Mouse (Mus musculus): Measurements from ENCODE around the gene Cfap61.

Gene Cfap61

DNA sequence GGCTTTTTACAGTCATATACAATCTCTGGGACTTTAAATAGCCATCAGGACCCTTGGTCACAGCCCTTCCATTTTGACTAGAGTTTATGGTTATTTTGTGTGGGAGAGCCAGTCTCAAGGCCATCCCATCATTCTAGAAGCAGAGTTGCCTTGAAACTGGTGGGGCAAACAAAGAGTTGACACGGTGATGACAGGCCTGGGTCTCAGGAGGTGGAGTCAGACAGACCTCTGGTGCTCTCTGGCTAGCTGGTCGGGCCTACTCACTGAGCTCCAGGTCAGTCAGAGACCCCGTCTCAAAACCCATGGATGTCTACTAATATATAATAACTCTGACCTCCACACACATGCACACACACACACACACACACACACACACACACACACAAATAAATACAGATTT lies 206.1 kb downstream of the Cfap61 start:
- DNase-seq (ENCODE audit: low spot score in 2 of 2) = no peak

DNA sequence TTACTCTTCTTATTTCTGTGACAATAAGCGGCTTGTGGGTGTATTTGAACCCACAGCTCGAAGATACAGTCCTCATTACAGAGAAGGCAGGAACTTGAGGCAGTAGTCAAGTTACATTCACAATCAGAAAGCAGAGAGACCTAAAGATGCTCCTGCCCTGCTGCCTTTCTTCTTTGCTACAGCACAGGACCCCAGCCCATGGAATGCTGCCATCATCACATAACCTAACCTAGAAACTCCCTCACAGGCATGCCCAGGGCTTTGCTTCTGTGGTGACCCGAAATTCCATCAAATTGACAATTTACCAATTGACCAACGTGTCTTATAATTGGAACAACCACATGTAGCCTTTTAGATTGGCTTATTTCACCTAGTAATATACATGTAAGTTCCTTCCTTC lies 212.7 kb downstream of the Cfap61 start:
- no peak for DNase-seq (ENCODE audit: low spot score in 2 of 2)

DNA sequence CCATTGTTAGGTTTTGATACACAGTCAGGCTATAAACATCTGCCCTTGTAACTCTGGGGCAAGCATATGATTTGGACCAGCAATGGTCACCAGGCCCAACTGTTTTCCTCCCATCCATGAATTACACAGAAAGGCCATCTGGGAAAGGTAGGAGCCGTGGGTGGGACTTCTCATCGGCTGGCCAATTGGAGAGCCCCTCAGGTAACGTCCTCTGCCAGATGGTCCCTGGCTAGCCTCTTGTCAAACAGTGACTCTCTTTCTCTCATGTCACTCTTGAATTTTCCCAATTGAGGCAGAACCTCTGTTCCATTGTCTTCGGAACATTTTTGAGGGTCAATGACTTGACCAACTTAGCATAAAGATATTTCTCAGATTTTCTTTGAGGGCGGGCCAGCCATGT lies 213.2 kb downstream of the Cfap61 start:
- no peak for DNase-seq (ENCODE audit: low spot score in 2 of 2)

DNA sequence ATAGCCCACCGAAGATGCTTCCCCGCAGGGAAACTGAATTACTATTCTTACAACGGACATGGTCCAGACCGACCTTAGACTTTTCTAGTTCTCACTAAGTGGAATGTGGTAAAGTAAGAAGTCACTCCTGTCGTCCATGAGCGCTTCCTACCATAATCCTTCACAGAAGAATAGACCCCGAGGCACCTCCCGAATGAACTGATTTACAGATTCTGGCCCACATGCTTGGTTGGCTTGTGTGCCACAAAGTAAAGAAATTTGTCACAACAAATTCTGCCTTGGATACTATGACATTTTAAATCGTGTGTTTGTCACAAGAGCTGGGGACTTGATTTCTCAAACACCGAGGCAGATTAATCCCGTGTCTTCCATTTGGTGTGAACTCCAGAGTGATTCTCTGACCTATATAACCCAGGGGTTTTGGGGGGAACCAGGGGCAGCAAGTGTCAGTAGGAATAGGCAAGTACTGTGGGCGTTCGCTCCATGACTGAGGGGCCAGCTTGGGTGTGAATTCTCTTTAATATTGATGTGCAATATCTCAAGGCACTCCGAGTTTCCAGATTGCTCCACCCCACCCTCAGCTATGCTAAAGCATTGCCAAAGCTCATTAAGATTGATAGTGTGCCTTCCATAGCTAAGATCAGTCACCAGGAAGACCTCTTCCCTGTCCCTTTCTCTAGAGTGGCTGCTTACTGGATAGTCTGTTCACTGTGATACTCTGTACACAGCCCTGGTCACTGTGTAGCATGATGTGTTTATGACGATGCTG lies 214.8 kb downstream of the Cfap61 start:
- DNase-seq (ENCODE audit: low spot score in 2 of 2) = no peak

DNA sequence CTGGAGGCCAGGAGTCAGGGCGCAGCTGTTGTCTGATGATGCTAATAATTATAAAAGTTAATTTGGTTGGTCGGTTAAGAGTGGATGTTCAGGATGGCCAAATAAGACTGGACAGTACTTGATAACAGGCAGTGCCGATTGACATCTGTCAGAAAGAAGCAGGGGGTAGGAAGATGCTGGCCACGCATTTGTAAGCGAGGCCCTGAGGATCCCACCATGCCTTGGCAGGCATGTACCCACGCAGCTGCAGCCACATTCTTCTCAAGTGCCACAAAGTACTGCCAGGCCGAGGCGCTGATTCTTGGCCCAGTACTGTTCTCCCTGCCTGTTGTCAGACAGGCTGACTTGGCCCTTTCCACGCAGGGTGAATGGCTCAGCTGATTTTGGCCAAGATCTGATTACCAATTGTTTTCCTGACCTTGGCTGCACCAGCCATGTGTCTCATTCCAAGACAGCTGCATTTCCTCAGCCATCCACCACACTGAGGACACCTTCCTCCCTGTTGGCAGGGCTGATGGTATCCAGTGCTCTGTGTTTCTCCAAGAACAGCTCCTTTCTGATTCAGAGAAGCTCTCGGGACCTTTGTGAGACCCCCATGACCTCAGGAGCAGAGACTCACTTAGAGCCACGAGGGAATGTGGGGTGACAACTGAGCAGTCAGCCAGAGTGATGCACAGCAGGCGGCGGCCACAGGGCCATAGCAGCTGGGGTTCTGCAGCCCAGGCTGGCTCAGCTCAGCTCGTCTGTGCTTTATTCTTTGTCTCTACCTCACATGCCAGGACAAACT lies 233.6 kb downstream of the Cfap61 start:
- DNase-seq (ENCODE audit: low spot score in 2 of 2) = no peak

DNA sequence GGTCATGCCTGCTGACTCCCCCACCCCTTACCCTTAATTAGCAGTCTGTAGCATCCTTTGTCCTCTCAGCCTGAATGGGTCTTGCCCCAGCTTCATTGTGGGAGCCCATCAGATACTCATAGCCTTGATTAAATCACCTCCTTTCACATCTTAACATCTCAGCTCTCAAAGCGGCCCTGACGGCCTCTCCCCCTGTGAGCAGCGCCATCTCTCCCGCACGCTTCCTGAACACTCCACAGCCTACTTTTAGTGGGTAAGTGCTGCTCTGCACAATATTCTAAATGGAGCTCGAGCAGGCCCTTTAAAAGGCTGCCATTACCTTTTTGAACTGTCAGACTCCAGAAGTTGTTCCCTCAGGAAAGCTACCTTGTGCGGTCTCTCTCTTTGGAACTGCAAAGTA lies 234.9 kb downstream of the Cfap61 start:
- DNase-seq (ENCODE audit: low spot score in 2 of 2) = no peak

DNA sequence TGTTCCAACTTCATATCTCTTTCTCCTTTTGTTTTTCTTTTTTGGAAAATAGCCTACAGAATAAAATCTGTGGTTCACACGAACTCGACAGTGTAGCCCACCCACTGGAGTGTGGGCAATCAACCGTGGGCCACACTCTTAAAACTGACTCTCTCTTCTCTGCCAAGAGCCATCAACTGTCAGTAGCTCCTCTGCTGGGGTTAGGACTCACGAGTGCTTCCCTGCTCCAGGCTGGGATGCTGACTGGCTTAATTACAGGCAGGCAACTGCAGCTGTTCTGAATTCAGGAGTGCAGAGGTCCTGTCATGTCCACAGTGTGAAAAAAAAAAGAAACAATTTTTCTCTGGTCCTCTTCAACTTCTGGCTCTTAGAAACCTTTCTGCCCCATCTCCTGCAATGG lies 237.5 kb downstream of the Cfap61 start:
- no peak for DNase-seq (ENCODE audit: low spot score in 2 of 2)

DNA sequence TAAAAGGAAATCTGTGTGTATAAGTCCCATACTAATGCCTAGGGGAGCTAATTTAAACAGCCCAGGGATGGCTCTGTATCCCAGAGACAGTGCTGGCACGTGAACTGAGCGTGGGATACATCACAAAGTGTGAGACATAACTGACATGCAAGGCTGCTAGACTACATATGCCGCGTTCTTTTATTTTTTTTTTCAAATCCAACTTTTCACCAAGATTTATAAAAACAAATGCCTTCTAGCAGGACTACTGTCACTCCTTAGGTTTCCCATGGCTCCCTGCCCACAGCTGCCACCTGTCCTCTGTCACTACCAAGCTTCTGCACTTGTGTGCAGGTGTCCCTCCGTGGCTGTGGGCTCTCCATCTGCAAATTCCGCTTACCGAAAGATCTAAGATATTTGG lies 239.6 kb downstream of the Cfap61 start:
- no peak for DNase-seq (ENCODE audit: low spot score in 2 of 2)

DNA sequence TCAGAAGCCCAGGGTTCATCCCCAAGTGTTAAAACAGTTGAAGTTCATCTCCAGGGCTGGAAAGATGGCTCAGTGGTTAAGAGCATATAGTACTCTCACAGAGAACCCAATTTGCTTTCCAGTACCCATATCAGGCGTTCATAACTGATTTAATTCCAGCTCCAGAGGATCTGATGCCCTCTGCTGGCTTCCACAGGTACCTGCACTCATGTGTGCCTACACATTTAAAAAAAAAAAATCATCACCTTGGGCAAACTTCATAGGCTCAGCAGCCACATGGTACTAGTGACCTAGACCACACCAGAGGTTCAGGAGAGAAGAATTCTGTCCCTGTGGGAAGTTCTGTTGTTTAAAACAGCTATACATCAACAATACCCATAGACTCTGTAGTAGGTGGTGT lies 244.1 kb downstream of the Cfap61 start:
- no peak for DNase-seq (ENCODE audit: low spot score in 2 of 2)

DNA sequence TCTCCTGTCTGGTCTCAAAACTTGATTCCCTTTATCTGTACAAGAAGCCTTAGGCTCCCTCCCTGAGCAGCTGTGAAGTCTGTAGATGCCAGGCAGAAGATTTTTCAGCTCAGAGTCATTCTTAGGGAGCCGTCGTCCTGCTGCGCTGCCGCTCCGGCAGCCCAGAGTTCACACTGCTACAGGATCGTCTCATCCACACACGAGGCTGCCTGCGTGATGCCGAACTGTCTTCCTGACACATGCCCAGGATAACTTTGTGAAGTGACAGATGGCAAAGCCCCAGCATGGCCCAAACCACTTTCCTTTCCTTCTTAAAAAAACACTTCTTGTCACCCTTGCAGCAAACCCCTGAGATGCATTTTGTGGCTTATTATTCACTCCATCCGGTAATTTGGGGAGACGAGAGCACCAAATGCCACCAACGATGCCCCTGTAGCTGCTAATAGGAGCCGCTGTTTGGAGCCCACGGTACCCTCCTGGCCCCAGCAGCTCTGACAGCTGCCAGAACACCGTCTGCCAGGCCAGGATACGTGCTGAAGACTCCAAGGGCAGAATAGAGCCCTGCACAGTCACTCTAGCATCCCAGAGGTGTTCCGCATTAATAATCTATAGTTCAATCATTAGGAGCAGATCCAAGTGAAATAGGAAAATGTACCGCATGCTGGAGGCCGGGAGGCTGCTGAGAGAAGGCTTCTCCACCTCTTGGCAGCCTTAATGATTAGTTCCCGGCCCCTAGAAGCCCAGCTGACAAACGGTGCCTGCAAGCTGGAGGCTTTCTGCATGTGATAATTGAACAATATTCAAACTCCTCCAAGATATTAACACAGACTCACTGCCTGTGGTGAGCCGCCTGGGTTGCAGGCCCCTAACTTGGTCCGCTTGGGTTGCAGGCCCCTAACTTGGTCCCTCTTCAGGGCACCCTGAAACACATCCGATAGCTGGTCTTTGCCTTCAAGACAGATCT lies 249.5 kb downstream of the Cfap61 start:
- DNase-seq (ENCODE audit: low spot score in 2 of 2) = no peak

DNA sequence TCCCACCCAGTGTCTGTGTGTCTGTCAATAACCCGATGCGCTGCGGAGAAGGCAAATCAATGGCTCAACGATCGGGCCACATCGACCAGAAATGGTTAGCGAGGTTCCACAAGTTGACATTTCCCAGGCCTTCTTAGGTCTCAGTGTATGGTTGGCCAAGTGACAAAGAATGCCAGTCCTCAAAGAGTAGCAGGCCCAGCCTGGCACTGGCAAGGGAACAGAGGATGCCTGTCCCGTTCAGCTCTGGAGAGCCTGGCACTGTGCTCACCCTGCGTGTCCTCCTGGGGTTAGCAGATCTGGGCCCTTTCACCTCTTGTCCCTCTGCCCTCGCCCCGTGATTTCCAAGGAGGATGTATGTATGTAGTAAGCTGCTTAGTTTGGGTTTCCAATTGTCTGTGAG lies 261.5 kb downstream of the Cfap61 start:
- DNase-seq (ENCODE audit: low spot score in 2 of 2) = no peak

DNA sequence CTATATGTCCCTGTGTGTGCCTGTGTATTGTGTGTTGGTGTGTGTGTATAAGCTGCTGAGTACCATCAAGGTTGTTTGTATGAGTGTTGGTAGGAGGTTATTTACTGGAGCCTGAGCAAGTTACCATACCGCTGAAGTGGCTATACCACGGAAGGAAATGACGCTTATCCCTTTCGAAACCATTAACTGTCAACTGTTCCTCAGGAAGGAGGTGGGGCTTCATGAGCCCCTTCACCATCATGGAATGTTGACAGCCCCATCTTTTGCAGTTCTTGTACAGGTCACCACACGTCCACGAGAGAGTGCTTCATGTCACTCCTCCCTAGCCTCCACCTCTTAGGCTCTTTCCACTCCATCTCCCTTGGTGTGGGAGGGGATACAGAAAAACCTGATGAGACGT lies 263.4 kb downstream of the Cfap61 start:
- DNase-seq (ENCODE audit: low spot score in 2 of 2) = no peak

DNA sequence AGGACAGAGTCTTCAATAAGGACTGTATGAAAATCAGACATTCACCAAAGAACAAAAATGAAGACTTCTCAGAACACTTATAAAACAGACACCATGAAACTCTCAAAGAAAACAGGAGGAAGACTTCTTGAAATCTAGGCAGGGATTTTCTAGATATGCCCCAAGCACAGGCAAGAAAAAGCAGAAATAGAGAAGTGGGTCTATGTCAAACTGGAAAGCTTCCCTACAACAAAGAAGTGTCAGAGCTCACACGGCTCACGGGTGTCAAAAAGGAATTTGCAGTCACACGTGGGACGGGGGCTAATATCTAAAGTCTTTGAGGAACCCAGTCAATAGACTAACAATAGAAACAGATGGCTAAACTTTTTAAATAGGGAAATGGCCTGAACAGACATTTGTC lies 276.4 kb downstream of the Cfap61 start:
- no peak for DNase-seq (ENCODE audit: low spot score in 2 of 2)

DNA sequence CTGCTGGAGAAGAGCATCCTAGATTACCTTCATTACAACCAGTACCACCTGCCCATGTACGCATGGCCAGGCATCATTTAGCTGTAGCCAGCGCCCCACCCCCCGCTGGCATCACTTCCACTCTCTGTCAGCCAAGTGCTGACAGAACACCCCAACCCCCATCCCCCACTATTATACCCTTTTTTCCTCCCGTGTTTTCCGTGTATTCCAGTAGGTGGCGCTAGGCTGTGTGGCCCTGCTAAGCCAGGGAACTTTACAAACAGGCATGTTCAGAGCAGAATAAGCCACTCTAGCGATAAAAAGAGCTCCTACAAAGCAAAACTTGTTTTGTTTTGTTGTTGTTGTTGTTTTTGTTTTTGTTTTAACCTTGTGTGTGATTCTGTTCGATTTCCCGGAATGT lies 280.1 kb downstream of the Cfap61 start:
- no peak for DNase-seq (ENCODE audit: low spot score in 2 of 2)

DNA sequence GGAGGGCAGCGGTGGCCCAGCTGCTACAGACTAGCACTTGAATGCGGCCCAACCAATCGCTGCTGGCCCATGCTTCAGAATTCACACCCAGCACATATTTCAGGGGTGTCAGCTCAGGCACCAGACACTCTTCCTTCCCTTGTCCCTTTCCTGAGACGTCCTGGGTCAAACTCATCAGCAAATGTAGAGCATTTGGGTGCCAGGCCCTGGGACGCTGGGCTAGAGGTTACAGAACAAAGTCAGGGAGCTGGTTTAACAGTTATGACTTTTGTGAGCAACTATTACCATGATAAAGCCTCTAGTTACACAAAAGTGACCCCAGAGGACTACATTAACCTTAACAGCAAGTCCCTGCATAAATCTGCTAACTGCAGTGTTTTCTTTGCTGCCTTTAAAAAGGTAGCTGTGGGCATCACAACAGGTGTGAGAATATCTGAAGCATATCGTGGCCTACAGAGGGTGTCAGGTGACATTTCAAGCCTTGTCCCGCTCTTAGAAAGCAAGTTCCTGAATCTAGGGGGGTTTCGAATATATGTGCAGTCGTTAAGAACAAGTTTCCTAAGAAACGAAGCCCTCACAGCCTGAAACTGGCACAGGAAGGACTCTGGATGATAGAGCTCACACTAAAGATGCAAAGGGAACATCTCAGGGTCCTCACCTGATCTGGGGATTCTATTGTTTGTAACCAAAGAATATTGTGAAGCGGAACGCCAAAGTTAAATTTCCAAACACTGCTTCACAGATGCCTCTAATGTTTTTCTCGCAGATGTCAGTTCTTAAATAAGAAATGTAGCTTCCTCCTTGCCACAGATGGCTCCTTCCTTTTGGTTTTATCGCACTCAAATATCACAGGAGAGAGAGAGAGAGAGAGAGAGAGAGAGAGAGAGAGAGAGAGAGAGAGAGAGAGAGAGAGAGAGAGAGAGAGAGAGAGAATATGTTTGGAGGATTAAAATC lies 281.8 kb downstream of the Cfap61 start:
- DNase-seq (ENCODE audit: low spot score in 2 of 2) = no peak

DNA sequence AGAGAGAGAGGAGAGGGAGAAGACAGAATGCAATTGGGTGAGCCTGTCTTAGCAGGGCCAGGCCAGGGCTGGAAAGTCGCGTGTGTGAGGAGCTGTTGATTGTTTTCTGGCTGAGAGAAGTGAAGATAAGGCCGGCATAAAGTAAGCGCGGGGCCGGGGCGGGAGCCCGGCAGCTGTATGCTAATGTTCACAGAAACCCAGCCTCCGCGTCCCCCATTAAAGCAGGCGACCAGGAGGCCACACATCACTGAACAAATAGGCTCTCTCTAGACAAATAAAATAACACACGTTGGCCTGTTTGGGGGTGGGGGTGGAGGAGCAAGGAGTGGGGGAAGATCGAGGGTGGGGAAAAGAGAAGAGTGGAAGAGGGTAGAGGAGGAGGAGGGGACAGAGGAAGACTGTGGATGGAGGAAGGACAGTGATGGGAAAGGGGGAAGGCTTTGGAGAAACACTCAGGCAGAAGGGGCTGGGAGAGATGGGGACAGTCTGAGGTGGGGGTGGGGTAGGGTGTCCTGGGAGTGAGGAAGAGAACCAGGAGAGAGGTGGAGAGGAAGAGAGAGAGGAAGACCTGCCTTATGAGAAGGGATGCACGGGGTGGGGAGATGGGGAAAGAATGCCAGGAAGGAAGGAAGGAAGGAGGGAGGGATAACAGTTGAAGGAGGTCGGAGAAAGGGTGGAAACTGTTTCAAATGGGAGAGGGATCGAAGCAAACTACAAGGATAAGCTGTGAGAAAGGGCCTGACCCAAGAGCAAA lies 282.8 kb downstream of the Cfap61 start:
- DNase-seq (ENCODE audit: low spot score in 2 of 2) = no peak

DNA sequence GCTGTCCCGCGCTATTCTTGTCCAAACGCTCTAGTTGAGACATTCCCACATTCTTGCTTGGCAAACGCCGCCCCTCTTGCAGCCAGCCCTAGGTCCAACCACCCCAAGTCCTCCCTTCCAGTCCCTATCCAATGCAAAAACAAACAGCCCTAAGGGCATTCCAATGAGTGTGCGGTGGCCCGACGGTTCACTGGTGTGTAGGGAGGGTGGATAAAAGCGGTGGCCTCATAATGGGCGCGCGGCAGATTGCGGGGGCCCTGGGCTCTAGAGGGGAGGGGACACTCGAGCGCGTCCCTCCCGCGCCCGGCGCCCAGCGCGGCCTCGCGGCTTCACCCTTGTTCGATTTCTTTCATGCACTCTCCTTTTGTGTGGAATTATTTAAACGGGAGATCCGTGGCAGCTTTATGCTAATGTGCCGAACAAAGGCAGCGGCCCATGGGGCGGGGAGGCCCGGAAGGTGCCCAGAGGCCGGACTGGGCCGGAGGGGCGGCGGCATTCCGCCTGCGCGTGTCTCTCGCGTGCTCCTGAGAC lies 283.6 kb downstream of the Cfap61 start:
- no peak for DNase-seq (ENCODE audit: low spot score in 2 of 2)

DNA sequence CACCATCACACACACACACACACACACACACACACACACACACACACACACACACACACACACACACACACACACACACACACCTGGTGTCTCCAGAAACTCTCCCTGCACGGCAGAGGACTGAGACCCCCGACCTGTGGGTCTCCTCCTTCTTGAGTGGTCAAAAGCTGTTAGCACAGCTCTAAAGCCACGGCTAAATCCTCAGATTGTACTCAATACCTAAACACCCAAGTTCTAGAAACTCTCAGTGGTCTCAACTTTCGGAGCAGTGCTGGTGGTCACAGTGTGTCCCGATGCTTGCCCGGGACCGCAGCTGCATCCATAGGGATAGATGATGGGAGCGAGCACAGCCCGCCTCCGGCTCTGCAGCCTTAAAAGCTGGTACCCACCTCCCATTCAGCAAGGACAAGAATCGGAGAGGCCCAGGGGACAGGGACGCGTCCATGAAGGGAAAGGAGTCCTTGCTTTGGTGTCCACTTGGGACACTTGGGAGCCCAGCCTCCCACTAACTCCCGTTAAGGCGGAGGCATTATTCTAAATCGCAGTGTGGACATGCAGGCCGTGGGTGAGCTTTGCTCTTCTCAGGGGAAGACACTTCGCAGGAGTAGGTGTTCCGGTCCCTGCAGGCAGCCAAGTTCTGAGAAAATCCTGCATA lies 284.4 kb downstream of the Cfap61 start:
- no peak for DNase-seq (ENCODE audit: low spot score in 2 of 2)

DNA sequence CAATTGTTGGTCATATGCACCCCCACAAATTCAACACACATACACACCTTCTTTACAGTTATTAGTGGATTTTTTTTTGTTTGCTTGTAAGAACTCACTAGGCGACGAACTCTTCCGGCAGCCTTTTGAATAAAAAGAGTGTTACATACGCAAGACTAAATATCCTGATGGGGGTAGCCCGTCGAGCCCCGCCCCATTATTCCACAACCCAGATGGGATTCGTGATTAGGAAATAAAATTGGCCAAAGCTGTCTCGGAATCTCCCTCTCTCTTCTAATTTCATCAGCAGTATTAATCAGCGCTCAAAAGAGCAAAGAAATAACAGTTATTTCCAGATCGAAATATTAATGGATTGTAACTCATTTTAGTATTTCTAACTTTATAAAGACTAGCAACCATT lies 285.2 kb downstream of the Cfap61 start:
- no peak for DNase-seq (ENCODE audit: low spot score in 2 of 2)

Measured in urinary bladder, postnatal 4 days (tissue).